Mouse (Mus musculus): Measurements from ENCODE around the gene Bcam. TPM values are rescaled to one million over a fixed set of nuclear protein-coding genes. Genes with fewer than 3 reads are reported as not detected.

Gene Bcam
- polyA plus RNA-seq, 1 experiment from 2014 or later: 6.8 TPM

DNA sequence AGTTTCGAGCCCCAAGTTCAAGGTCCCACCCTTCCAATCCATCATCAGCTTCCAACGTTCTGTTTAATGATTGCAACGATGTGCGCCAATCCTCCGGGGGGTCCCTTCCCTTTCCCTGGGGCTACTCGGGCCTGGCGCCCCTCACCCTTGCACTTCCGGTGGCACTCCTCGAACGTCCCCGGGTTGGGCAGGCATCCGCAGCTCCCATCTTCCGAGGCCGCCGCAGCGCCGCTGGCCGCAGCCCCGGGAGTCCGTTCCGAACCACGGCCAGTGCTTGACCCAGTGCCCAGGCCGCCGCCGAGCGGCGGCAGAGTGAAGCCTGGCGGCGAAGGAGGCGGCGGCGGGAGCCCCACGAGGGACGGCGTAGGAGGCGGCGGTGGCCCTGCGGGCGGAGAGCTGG, 56.0 kb downstream of the Bcam start:
- no peaks in the 10 kb centered on the region for H3K9me3 ChIP-seq
- no peak for ATAC-seq (replicated peaks)
- H3K9ac ChIP-seq (replicated peaks): peak overlapping the region; percentile 70
- WGBS: 0% methylated on average over 39 of the region's 39 CpGs
- peak overlapping the region; percentile 95 for H3K4me2 ChIP-seq (replicated peaks)
- no peaks in the 10 kb centered on the region for H3K27me3 ChIP-seq
- peak overlapping the region; percentile 73 for H3K4me3 ChIP-seq
- H3K4me1 ChIP-seq: peaks cover 22% of the 10 kb centered on the region
- H3K27ac ChIP-seq (replicated peaks): peak overlapping the region; percentile 68
- H3K36me3 ChIP-seq: peaks cover 22% of the 10 kb centered on the region

DNA sequence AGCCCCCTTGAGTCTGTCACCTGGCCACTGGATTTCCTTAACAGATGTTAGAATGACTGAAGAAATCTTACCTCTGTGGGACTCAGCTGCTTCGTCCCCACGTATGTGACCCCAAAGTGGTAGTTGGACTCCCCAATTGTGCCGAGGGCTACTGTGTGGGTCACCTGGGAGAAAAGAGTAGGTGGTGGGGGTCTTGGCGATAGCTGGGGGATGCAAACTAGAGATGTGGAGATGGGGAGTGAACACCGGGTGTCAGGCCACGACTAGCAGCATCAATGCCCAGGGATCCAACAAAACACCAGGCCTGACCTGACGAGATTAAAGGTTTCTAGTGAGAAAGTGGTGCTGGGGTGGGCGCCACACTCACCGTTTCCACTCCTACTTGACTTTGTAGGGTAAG, 57.2 kb downstream of the Bcam start:
- Histone ChIP-seq H3K4me2 (replicated peaks) (no peak overlapping the region), H3K4me1 (peaks cover 22% of the 10 kb centered on the region), H3K27ac (replicated peaks) (no peak overlapping the region), H3K9ac (replicated peaks) (no peak overlapping the region), H3K4me3 (0 out of 2 replicates have a peak overlapping the region, but pooled peaks have one; percentile 73), H3K9me3 (no peaks in the 10 kb centered on the region), H3K27me3 (no peaks in the 10 kb centered on the region), H3K36me3 (peaks cover 35% of the 10 kb centered on the region)
- ATAC-seq (replicated peaks): no peak
- WGBS: 89% methylated on average over 9 of the region's 9 CpGs

DNA sequence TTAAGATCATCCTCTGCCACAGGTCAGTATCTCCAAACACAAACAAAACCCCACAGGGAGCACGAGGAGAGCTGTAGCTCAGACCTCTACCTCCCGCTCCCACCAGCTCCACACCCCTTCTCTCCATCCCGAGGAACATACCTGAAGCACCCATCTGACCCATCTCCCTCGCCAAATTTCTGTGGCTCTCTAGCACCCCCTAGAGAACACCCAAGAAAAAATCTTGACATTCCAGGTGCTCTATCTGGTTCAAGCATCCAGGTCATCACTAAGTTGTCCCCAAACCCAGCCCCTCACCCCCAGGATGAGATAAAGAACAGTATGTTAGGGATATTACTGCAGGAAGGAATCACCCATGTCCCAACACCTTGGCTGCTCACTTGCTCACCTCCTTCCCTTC, 57.6 kb downstream of the Bcam start:
- Histone ChIP-seq H3K36me3 (peaks cover 37% of the 10 kb centered on the region), H3K27ac (replicated peaks) (no peak overlapping the region), H3K4me1 (peaks cover 22% of the 10 kb centered on the region), H3K4me3 (no peak overlapping the region), H3K9me3 (no peaks in the 10 kb centered on the region), H3K4me2 (replicated peaks) (no peak overlapping the region), H3K9ac (replicated peaks) (no peak overlapping the region), H3K27me3 (no peaks in the 10 kb centered on the region)
- WGBS: 56% methylated on average over 4 of the region's 4 CpGs
- no peak for ATAC-seq (replicated peaks)

DNA sequence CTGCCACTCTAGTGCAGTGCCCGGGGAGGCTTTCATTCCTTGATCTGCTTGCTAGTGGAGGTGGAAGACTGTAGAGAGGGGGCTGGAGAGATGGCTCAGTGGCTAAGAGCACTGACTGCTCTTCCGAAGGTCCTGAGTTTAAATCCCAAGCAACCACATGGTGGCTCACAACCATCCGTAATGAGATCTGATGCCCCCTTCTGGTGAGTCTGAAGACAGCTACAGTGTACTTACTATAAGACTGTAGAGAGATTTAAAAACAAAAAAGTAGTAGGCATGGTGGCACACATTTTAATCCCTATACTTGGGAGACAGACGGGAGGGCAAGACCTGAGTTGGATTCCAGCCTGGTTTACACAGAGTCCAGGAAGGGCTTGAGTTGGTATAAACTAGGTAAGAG, 58.4 kb downstream of the Bcam start:
- H3K4me2 ChIP-seq (replicated peaks): no peak overlapping the region

DNA sequence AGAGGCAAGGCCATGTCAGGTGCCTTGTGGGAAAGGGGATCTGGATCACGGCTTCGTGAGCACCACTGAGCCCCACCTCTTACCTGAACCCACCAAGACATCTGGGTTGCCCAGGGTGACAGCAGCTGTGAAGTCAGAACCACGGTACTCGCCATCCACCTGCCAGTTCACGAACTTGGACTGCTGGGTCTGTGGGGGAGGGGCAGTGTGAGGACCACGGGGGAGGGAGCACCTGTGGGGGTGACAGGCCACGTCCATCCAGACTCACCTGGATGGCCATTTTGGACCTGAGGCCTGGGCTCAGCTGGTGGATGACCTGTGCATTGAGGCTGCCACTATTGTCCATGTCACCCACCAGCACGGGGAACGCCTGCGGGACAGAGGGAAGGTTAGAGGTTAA, 60.2 kb downstream of the Bcam start:
- no peak for ATAC-seq (replicated peaks)
- no peaks in the 10 kb centered on the region for H3K27me3 ChIP-seq
- WGBS: 92% methylated on average over 10 of the region's 10 CpGs
- H3K4me3 ChIP-seq: no peak overlapping the region
- H3K4me2 ChIP-seq (replicated peaks): no peak overlapping the region
- peaks cover 39% of the 10 kb centered on the region for H3K36me3 ChIP-seq
- H3K4me1 ChIP-seq: peaks cover 14% of the 10 kb centered on the region
- H3K9ac ChIP-seq (replicated peaks): no peak overlapping the region
- H3K9me3 ChIP-seq: no peaks in the 10 kb centered on the region
- H3K27ac ChIP-seq (replicated peaks): no peak overlapping the region

More for the DNA sequence above, 58.4 kb downstream of the Bcam start:
- H3K9me3 ChIP-seq: no peaks in the 10 kb centered on the region
- H3K4me3 ChIP-seq: no peak overlapping the region
- H3K27me3 ChIP-seq: no peaks in the 10 kb centered on the region
- 76% methylated on average over 4 of the region's 4 CpGs for WGBS
- H3K27ac ChIP-seq (replicated peaks): no peak overlapping the region
- peaks cover 22% of the 10 kb centered on the region for H3K4me1 ChIP-seq
- no peak for ATAC-seq (replicated peaks)
- peaks cover 37% of the 10 kb centered on the region for H3K36me3 ChIP-seq
- no peak overlapping the region for H3K9ac ChIP-seq (replicated peaks)

Other genes starting within 250 kb of the Bcam start
- gene Ppp1r37, start 207.9 kb downstream of the Bcam start, polyA plus RNA-seq (2015; fragmentation: Nextera tagmentation; extraction: Ambion mirVana): 37.8 and 40.5 TPM in 2 replicates
- gene Zfp296, start 193.7 kb downstream of the Bcam start, polyA plus RNA-seq (2015; fragmentation: Nextera tagmentation; extraction: Ambion mirVana): 0.19 and 0.57 TPM in 2 replicates
- 124 and 127 TPM in 2 replicates for gene Gemin7, start 193.4 kb downstream of the Bcam start, polyA plus RNA-seq (2015; fragmentation: Nextera tagmentation; extraction: Ambion mirVana)
- 61.3 and 64.9 TPM in 2 replicates for gene Clasrp, start 166.5 kb downstream of the Bcam start, polyA plus RNA-seq (2015; fragmentation: Nextera tagmentation; extraction: Ambion mirVana)
- 2.6 and 2.7 TPM in 2 replicates for gene Relb, start 141.6 kb downstream of the Bcam start, polyA plus RNA-seq (2015; fragmentation: Nextera tagmentation; extraction: Ambion mirVana)
- 92.4 and 99.6 TPM in 2 replicates for gene Clptm1, start 106.0 kb downstream of the Bcam start, polyA plus RNA-seq (2015; fragmentation: Nextera tagmentation; extraction: Ambion mirVana)
- gene Apoc2, start 93.1 kb downstream of the Bcam start, polyA plus RNA-seq (2015; fragmentation: Nextera tagmentation; extraction: Ambion mirVana): not detected in 2 replicates
- not detected in 2 replicates for gene Gm44805, start 89.6 kb downstream of the Bcam start, polyA plus RNA-seq (2015; fragmentation: Nextera tagmentation; extraction: Ambion mirVana)
- not detected in 2 replicates for gene Apoc4, start 89.5 kb downstream of the Bcam start, polyA plus RNA-seq (2015; fragmentation: Nextera tagmentation; extraction: Ambion mirVana)
- 1.2 TPM in 2 replicates for gene Apoc1, start 78.4 kb downstream of the Bcam start, polyA plus RNA-seq (2015; fragmentation: Nextera tagmentation; extraction: Ambion mirVana)
- 236 and 265 TPM in 2 replicates for gene Apoe, start 71.8 kb downstream of the Bcam start, polyA plus RNA-seq (2015; fragmentation: Nextera tagmentation; extraction: Ambion mirVana)
- 137 and 147 TPM in 2 replicates for gene Tomm40, start 55.6 kb downstream of the Bcam start, polyA plus RNA-seq (2015; fragmentation: Nextera tagmentation; extraction: Ambion mirVana)
- 42.6 and 45.3 TPM in 2 replicates for gene Nectin2, start 20.5 kb downstream of the Bcam start, polyA plus RNA-seq (2015; fragmentation: Nextera tagmentation; extraction: Ambion mirVana)
- gene Cblc, start 25.8 kb upstream of the Bcam start, polyA plus RNA-seq (2015; fragmentation: Nextera tagmentation; extraction: Ambion mirVana): not detected in 2 replicates
- gene Bcl3, start 51.8 kb upstream of the Bcam start, polyA plus RNA-seq (2015; fragmentation: Nextera tagmentation; extraction: Ambion mirVana): 1.0 and 1.3 TPM in 2 replicates
- 7.6 and 8.4 TPM in 2 replicates for gene Gm19345, start 81.0 kb upstream of the Bcam start, polyA plus RNA-seq (2015; fragmentation: Nextera tagmentation; extraction: Ambion mirVana)
- 0.43 and 0.50 TPM in 2 replicates for gene Ceacam16, start 90.3 kb upstream of the Bcam start, polyA plus RNA-seq (2015; fragmentation: Nextera tagmentation; extraction: Ambion mirVana)
- gene Ceacam19, start 116.9 kb upstream of the Bcam start, polyA plus RNA-seq (2015; fragmentation: Nextera tagmentation; extraction: Ambion mirVana): not detected in 2 replicates
- 7.1 and 7.3 TPM in 2 replicates for gene Pvr, start 150.1 kb upstream of the Bcam start, polyA plus RNA-seq (2015; fragmentation: Nextera tagmentation; extraction: Ambion mirVana)
- not detected in 2 replicates for gene Igsf23, start 179.7 kb upstream of the Bcam start, polyA plus RNA-seq (2015; fragmentation: Nextera tagmentation; extraction: Ambion mirVana)
- not detected in 2 replicates for gene Ceacam20, start 194.4 kb upstream of the Bcam start, polyA plus RNA-seq (2015; fragmentation: Nextera tagmentation; extraction: Ambion mirVana)
- gene Nlrp9b, start 220.4 kb upstream of the Bcam start, polyA plus RNA-seq (2015; fragmentation: Nextera tagmentation; extraction: Ambion mirVana): not detected in 2 replicates